Mouse (Mus musculus) forebrain, embryonic 11.5 days (tissue): Measurements from ENCODE around the gene Nr1h4. TPM values are rescaled to one million over a fixed set of nuclear protein-coding genes. Genes with fewer than 3 reads are reported as not detected.

Source experiments
- ATAC-seq: fragments of 200-750 bp; cut with Nextera tagmentation; replicated peaks from 2 replicates; pipeline ENCODE4 v1.8.0; 2017; ENCODE audit warnings: moderate TSS enrichment; ENCODE audit not compliant: low FRiP score
- DNase-seq: peaks from one replicate; pipeline ENCODE4 v3.0.0-alpha.2; 2017; ENCODE audit warnings: low spot score
- H3K27ac ChIP-seq: fragments of 300-500 bp; sonication (generic); 2 replicates; pipeline ENCODE4 v1.5.1; 2014; ENCODE audit warnings: low read depth, low read length
- H3K27me3 ChIP-seq: fragments of 300-500 bp; sonication (generic); 2 replicates; pipeline ENCODE4 v1.6.1; 2014; ENCODE audit warnings: mild to moderate bottlenecking, low read length, mixed read lengths; ENCODE audit not compliant: control insufficient read depth, insufficient read depth
- H3K36me3 ChIP-seq: fragments of 300-500 bp; sonication (generic); 2 replicates; pipeline ENCODE4 v1.6.1; 2014; ENCODE audit warnings: mild to moderate bottlenecking, low read length, moderate library complexity, mixed read lengths; ENCODE audit not compliant: control insufficient read depth, insufficient read depth
- H3K4me1 ChIP-seq: fragments of 300-500 bp; sonication (generic); replicated peaks from 2 replicates; pipeline ENCODE4 v1.6.1; 2014; ENCODE audit warnings: low read length, mixed read lengths; ENCODE audit not compliant: control insufficient read depth, insufficient read depth
- H3K4me2 ChIP-seq: fragments of 300-500 bp; sonication (generic); 2 replicates; pipeline ENCODE4 v1.6.1; 2014; ENCODE audit warnings: low read depth, mild to moderate bottlenecking, low read length, moderate library complexity, mixed read lengths; ENCODE audit not compliant: severe bottlenecking
- H3K4me3 ChIP-seq: fragments of 300-500 bp; sonication (generic); 2 replicates; pipeline ENCODE4 v1.5.1; 2014; ENCODE audit warnings: low read depth, low read length
- H3K9ac ChIP-seq: fragments of 300-500 bp; sonication (generic); 2 replicates; pipeline ENCODE4 v1.6.1; 2014; ENCODE audit warnings: low read length
- H3K9me3 ChIP-seq: fragments of 300-500 bp; sonication (generic); 2 replicates; pipeline ENCODE4 v1.6.1; 2016; ENCODE audit warnings: low read length, mixed read lengths; ENCODE audit not compliant: control insufficient read depth
- WGBS: fragments of 180-500 bp; shearing (Covaris S2); extraction: QIAGEN DNeasy Blood & Tissue Kit; methylation state at CpG from one replicate; pipeline ENCODE4 v1.1.7; 2014; 5-methylcytosine and 5-hydroxymethylcytosine counted together
- polyA plus RNA-seq: library from polyadenylated mRNA; unstranded; fragments of >200 nt; fragmentation: Nextera tagmentation; extraction: Ambion mirVana; gene quantifications from 2 replicates; pipeline ENCODE4 v1.2.1, GENCODE M21; 2014

The Nr1h4 gene
- polyA plus RNA-seq, 1 experiment from 2014 or later: not detected

DNA sequence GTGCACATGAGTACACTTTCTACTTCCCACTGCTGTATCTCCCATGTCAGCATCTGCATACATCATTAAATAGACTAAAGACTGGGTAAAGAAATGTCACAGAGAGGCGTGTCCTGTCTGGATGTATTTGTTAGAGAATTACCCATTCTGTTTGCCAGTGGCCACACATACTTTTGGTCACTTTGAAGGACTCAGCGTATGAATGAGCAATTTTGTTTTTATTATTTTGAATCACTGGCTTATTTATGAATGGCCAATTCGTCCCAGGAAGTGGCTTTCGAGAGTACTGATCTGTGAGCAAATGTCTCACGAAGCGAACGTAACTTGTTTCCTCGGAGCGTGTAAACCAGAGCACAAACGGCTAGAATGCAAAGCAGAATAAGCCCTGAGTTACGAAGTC is 72.4 kb downstream of the Nr1h4 start:
- Histone ChIP-seq H3K9ac (no peak overlapping the region), H3K4me1 (no peaks in the 10 kb centered on the region), H3K9me3 (no peaks in the 10 kb centered on the region), H3K4me3 (no peak overlapping the region), H3K4me2 (no peak overlapping the region), H3K36me3 (no peaks in the 10 kb centered on the region), H3K27me3 (no peaks in the 10 kb centered on the region), H3K27ac (no peak overlapping the region)
- 65% methylated on average over 11 of the region's 11 CpGs for WGBS
- DNase-seq (no peak), ATAC-seq (no peak)

DNA sequence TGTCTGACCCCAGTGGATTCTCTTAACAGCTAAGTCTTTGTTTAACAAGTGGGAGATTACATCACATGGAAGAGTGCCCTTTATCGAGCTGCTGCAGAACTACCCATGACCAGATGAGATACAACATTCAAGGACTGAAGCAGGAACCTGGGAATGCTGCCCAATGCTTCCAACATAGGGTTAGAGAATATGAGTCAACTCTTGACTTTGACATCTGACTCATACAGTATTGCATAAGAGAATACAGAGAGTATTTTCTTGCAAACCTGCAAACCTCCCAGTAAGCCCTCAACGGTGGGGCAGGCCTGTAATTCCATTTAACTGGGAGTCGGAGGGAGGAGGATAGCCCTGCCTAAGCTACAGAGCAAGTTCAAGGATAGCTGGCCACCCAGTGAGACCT is 74.6 kb downstream of the Nr1h4 start:
- Histone ChIP-seq H3K9ac (no peak overlapping the region), H3K4me3 (no peak overlapping the region), H3K27me3 (no peaks in the 10 kb centered on the region), H3K9me3 (no peaks in the 10 kb centered on the region), H3K27ac (no peak overlapping the region), H3K4me2 (no peak overlapping the region), H3K36me3 (no peaks in the 10 kb centered on the region), H3K4me1 (no peaks in the 10 kb centered on the region)
- no peak for DNase-seq
- WGBS: 80% methylated on average over 3 of the region's 3 CpGs
- ATAC-seq: no peak

DNA sequence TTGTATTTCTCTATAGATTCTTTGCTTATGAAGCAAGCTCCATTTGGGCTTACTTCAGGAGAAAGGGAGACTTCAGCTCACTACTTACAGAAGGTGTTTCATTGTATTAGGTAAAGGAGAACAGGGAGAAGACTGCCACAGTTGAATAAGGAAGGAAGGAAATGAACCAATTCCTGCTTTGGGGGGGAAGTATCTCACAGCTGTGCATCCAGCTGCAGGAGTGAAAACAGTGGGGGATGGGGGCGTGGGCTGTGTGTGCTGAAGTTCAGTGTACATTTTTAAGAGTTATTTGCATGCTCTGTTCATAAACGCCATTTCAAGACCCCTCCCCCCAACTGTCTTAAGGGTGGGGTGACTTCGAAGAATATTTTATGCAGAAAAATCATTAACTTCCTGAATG is 79.6 kb downstream of the Nr1h4 start:
- no peaks in the 10 kb centered on the region for H3K36me3 ChIP-seq
- no peaks in the 10 kb centered on the region for H3K4me1 ChIP-seq
- no peak overlapping the region for H3K4me2 ChIP-seq
- H3K4me3 ChIP-seq: no peak overlapping the region
- no peak for ATAC-seq
- no peak overlapping the region for H3K27ac ChIP-seq
- H3K9me3 ChIP-seq: no peaks in the 10 kb centered on the region
- 81% methylated on average over 3 of the region's 3 CpGs for WGBS
- no peak overlapping the region for H3K9ac ChIP-seq
- DNase-seq: no peak
- H3K27me3 ChIP-seq: no peaks in the 10 kb centered on the region

DNA sequence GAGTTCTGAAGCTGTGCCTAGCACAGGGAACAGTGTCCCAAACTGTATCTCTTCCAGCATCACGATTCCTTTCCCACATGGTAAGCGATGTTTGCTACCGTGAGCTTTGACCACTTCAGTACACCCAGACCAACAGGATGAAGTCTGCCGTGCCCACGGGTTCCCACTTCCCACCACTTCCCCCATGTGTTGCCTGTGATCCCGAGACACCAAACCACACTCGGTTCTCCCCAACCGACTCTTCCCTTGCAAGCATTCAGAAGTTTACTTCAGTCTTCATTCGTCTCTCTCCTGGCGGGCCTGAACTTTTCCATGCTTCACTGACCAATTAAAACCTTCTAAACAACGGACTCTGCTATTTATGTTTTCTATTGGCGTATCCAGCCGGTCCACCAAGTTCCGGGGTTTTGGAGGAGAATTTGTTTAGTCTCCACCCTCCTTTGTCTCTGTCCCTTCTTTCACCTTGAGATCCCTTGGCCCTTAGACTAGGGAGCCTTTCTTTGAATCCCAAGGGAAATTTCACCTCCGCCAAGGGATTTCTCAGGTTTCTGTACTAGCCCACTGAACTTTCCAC is 80.2 kb downstream of the Nr1h4 start:
- ATAC-seq: no peak
- Histone ChIP-seq H3K4me2 (no peak overlapping the region), H3K36me3 (no peaks in the 10 kb centered on the region), H3K4me1 (no peaks in the 10 kb centered on the region), H3K27ac (no peak overlapping the region), H3K4me3 (no peak overlapping the region), H3K27me3 (no peaks in the 10 kb centered on the region), H3K9me3 (no peaks in the 10 kb centered on the region), H3K9ac (no peak overlapping the region)
- no peak for DNase-seq
- 85% methylated on average over 15 of the region's 15 CpGs for WGBS

DNA sequence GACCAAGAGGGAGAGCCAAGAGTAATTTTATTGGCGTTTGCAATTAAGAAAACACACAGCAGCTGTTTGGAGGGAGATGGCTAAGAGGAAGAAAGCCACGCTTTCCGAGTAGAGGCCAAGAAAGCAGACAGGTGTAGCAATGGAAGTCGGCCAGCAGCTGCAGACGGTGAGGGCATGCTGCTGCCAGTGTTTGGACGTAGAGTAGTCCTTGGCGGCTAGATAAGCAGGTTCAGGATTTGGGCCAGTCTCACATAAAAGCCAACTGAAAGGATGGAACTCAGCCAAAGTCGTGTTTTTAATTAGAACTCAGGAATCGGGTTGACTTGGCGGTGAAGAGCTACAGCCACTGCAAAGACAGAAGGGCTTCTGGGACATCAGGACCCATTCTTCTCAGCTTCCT is 83.0 kb downstream of the Nr1h4 start:
- Histone ChIP-seq H3K4me2 (no peak overlapping the region), H3K36me3 (no peaks in the 10 kb centered on the region), H3K4me1 (no peaks in the 10 kb centered on the region), H3K4me3 (no peak overlapping the region), H3K27ac (no peak overlapping the region), H3K9ac (no peak overlapping the region), H3K27me3 (no peaks in the 10 kb centered on the region), H3K9me3 (no peaks in the 10 kb centered on the region)
- DNase-seq (no peak), ATAC-seq (no peak)
- 93% methylated on average over 10 of the region's 10 CpGs for WGBS

DNA sequence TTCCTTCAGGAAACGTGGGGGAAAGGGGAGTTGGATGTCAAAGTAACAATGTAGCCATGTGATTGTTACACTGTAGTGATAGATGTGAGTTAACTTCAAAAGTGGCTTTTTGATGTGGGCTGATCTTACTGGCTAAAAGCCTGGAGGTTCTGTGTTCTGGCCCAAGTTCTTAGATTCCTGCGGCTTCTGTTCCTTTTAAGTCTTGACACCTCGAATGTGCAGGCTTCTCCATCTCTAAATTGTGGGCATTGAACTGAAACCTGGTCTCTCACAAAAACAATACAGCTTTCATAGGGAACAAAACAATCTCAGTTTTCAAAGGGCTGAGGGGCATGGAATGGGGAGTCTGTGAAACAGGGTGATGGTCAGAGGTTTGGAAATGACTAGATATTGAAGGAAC is 89.0 kb downstream of the Nr1h4 start:
- Histone ChIP-seq H3K4me2 (peak overlapping the region; percentile 81), H3K4me1 (0 out of 2 replicates have a peak, but pooled peaks cover 4% of the 10 kb centered on the region), H3K27ac (no peak overlapping the region), H3K9me3 (no peaks in the 10 kb centered on the region), H3K36me3 (no peaks in the 10 kb centered on the region), H3K27me3 (peaks cover 12% of the 10 kb centered on the region), H3K9ac (peak overlapping the region; percentile 69; the same call in 1 of the 2 replicates), H3K4me3 (peak overlapping the region; percentile 63; the same call in 1 of the 2 replicates)
- 30% methylated on average over 3 of the region's 3 CpGs for WGBS
- DNase-seq: no peak
- no peak for ATAC-seq

GRCm38 (mm10) chr10:89443623-89444151 is 89.7 kb downstream of the Nr1h4 start, which contains the start of gene Gas2l3:
Gas2l3 (minus strand) TSS chr10:89443967.
- Histone ChIP-seq H3K27ac (no peak within 1 kb of the TSS), H3K4me3 (peak within 1 kb of the TSS; percentile 63), H3K4me1 (0 out of 2 replicates have a peak, but pooled peaks cover 4% of the 10 kb centered on the region), H3K9me3 (no peaks in the 10 kb centered on the region), H3K4me2 (peak within 1 kb of the TSS; percentile 81), H3K27me3 (peaks cover 12% of the 10 kb centered on the region), H3K9ac (peak within 1 kb of the TSS; percentile 69), H3K36me3 (no peaks in the 10 kb centered on the region)
- under 1% methylated on average over 39 of the region's 39 CpGs for WGBS
- ATAC-seq (peak; percentile 94), DNase-seq (peak; percentile 91)

DNA sequence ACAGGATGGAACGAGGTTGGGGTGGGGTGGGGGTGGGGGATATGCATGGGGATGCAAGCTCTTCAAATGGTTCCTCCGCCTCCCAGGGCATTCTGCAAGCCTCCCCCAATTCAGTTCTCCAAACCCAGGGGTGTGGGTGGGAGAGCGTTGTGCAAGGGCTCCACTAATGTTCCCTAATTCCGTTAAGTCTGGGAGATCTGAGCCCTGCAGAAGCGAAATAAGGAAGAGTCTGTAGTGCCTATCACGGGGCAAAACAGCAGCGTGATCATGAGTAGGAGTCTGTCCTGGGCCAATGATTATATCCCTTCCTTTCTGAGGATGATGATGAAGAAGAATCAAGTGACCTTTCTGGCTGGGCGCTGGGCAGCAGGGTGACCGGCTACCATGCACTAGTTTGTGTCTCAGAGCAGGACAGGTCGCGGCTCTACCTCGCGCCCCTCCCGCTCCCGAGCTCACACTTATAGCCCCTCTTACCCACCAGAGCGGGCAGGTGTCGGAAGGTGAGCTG is 90.2 kb downstream of the Nr1h4 start:
- Histone ChIP-seq H3K9ac (peak overlapping the region; percentile 69), H3K9me3 (no peaks in the 10 kb centered on the region), H3K27me3 (peaks cover 16% of the 10 kb centered on the region), H3K4me3 (peak overlapping the region; percentile 63), H3K36me3 (no peaks in the 10 kb centered on the region), H3K4me1 (0 out of 2 replicates have a peak, but pooled peaks cover 4% of the 10 kb centered on the region), H3K27ac (no peak overlapping the region), H3K4me2 (peak overlapping the region; percentile 81)
- WGBS: 0% methylated on average over 17 of the region's 17 CpGs
- peak; percentile 29 for ATAC-seq
- no peak for DNase-seq

- no peaks in the 10 kb centered on the region for H3K9me3 ChIP-seq
- no peak for DNase-seq
- ATAC-seq: no peak
These were observed 90.7 kb downstream of the Nr1h4 start for GRCm38 (mm10) chr10:89442640-89443039.

More at GRCm38 (mm10) chr10:89442640-89443039, 90.7 kb downstream of the Nr1h4 start:
- H3K4me1 ChIP-seq: 0 out of 2 replicates have a peak, but pooled peaks cover 4% of the 10 kb centered on the region
- H3K36me3 ChIP-seq: no peaks in the 10 kb centered on the region
- peaks cover 18% of the 10 kb centered on the region for H3K27me3 ChIP-seq
- peak overlapping the region; percentile 63 for H3K4me3 ChIP-seq
- no peak overlapping the region for H3K27ac ChIP-seq
- H3K9ac ChIP-seq: peak overlapping the region; percentile 69; the same call in 1 of the 2 replicates
- H3K4me2 ChIP-seq: peak overlapping the region; percentile 81
- 30% methylated on average over 4 of the region's 4 CpGs for WGBS
